Mouse (Mus musculus) right cerebral cortex, adult 18-20 months (tissue): Measurements from ENCODE around the gene Dnajc14.
"Not testable (repeated sequence)": the region's sequence is repeated elsewhere in the genome, so short reads cannot be mapped to it uniquely, and the experiment has no call there.

ENCODE experiments used
- DNase-seq: peaks from one replicate; pipeline ENCODE4 v3.0.0; 2022; ENCODE audit warnings: mixed read lengths

Gene Dnajc14

GRCm38 (mm10) chr10:128821358-128822056, 17.6 kb downstream of the Dnajc14 start, which contains the start of gene Ormdl2:
TSS of gene Ormdl2 (minus strand) at chr10:128821645.
- DNase-seq: peak; percentile 99

- no peak for DNase-seq
Measured at GRCm38 (mm10) chr10:128822135-128822534, 18.3 kb downstream of the Dnajc14 start.

GRCm38 (mm10) chr10:128823087-128823486, 19.2 kb downstream of the Dnajc14 start:
- not testable (repeated sequence) for DNase-seq

GRCm38 (mm10) chr10:128823821-128824220, 20.0 kb downstream of the Dnajc14 start:
- no peak for DNase-seq

- no peak for DNase-seq
Measured at GRCm38 (mm10) chr10:128837400-128837799, 33.5 kb downstream of the Dnajc14 start.

- DNase-seq: no peak
Measured at GRCm38 (mm10) chr10:128839434-128839833, 35.6 kb downstream of the Dnajc14 start.

- DNase-seq: no peak
Measured at GRCm38 (mm10) chr10:128840612-128841011, 36.8 kb downstream of the Dnajc14 start.

GRCm38 (mm10) chr10:128843260-128843659, 39.4 kb downstream of the Dnajc14 start:
- no peak for DNase-seq

GRCm38 (mm10) chr10:128845516-128845915, 41.7 kb downstream of the Dnajc14 start:
- DNase-seq: no peak

- DNase-seq: no peak
Measured at GRCm38 (mm10) chr10:128846664-128847063, 42.8 kb downstream of the Dnajc14 start.

- DNase-seq: no peak
Measured at GRCm38 (mm10) chr10:128848426-128848825, 44.6 kb downstream of the Dnajc14 start.

GRCm38 (mm10) chr10:128850339-128850738, 46.5 kb downstream of the Dnajc14 start:
- DNase-seq: no peak

- DNase-seq: no peak
Measured at GRCm38 (mm10) chr10:128861176-128861575, 57.3 kb downstream of the Dnajc14 start.

GRCm38 (mm10) chr10:128866042-128866441, 62.2 kb downstream of the Dnajc14 start:
- DNase-seq: no peak

GRCm38 (mm10) chr10:128866518-128866917, 62.7 kb downstream of the Dnajc14 start:
- no peak for DNase-seq
